Mouse (Mus musculus): ENCODE measurements around the gene Sprr2a2. TPM values are rescaled to one million over a fixed set of nuclear protein-coding genes. Genes with fewer than 3 reads are reported as not detected.
"Not testable (repeated sequence)": the region's sequence is repeated elsewhere in the genome, so short reads cannot be mapped to it uniquely, and the experiment has no call there.

The Sprr2a2 gene
- total and polyA plus RNA-seq, 3 experiments, result 0.04 TPM; not detected in 2

DNA sequence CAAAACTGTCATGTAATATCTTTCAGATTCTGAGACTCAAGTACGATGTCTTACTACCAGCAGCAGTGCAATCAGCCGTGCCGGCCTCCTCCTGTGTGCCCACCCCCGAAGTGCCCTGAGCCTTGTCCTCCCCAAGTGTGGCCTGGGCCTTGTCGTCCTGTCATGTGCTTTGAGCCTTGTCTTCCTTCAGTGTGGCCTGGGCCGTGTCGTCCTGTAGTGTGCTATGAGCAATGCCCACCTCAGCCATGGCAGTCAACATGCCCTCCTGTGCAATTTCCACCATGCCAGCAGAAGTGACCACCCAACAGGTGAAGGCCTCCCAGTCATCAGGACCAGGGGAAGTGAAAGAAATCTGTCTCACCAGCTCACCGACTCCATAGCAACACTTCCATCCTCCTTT lies 38.1 kb downstream of the Sprr2a2 start:
- not testable (repeated sequence) for H3K36me3 ChIP-seq (ENCODE audit: control insufficient read depth in 1 of 2, insufficient read depth in 2 of 2, low read length in 2 of 2); H3K9me3 ChIP-seq (replicated peaks; ENCODE audit: insufficient read depth, low read length); H3K4me1 ChIP-seq (ENCODE audit: control insufficient read depth in 1 of 2, insufficient read depth in 2 of 2, low read length in 2 of 2); H3K79me2 ChIP-seq (ENCODE audit: control insufficient read depth, insufficient read depth, low read length, poor library complexity); H3K27ac ChIP-seq (ENCODE audit: control insufficient read depth, low read depth, low read length); H3K27me3 ChIP-seq (ENCODE audit: control insufficient read depth in 1 of 2, insufficient read depth in 2 of 2, low read length in 2 of 2); H3K4me3 ChIP-seq (ENCODE audit: control insufficient read depth in 1 of 2, insufficient read depth in 1 of 2, low read depth in 2 of 2, low read length in 2 of 2); DNase-seq (ENCODE audit: low read depth, low spot score); H3K9ac ChIP-seq (ENCODE audit: control insufficient read depth, low read depth, low read length, poor library complexity, severe bottlenecking)

GRCm38 (mm10) chr3:92258526-92258925 lies 42.8 kb downstream of the Sprr2a2 start:
- H3K4me3 ChIP-seq (ENCODE audit: control insufficient read depth in 1 of 2, insufficient read depth in 1 of 2, low read depth in 2 of 2, low read length in 2 of 2); H3K4me1 ChIP-seq (ENCODE audit: control insufficient read depth in 1 of 2, insufficient read depth in 2 of 2, low read length in 2 of 2); H3K79me2 ChIP-seq (ENCODE audit: control insufficient read depth, insufficient read depth, low read length, poor library complexity); DNase-seq (ENCODE audit: low read depth, low spot score); H3K9ac ChIP-seq (ENCODE audit: control insufficient read depth, low read depth, low read length, poor library complexity, severe bottlenecking); H3K27ac ChIP-seq (ENCODE audit: control insufficient read depth, low read depth, low read length); H3K36me3 ChIP-seq (ENCODE audit: control insufficient read depth in 1 of 2, insufficient read depth in 2 of 2, low read length in 2 of 2); H3K27me3 ChIP-seq (ENCODE audit: control insufficient read depth in 1 of 2, insufficient read depth in 2 of 2, low read length in 2 of 2); H3K9me3 ChIP-seq (replicated peaks; ENCODE audit: insufficient read depth, low read length): not testable (repeated sequence)

GRCm38 (mm10) chr3:92263462-92263861 lies 47.7 kb downstream of the Sprr2a2 start:
- not testable (repeated sequence) for H3K79me2 ChIP-seq (ENCODE audit: control insufficient read depth, insufficient read depth, low read length, poor library complexity); H3K9me3 ChIP-seq (replicated peaks; ENCODE audit: insufficient read depth, low read length); H3K4me3 ChIP-seq (ENCODE audit: control insufficient read depth in 1 of 2, insufficient read depth in 1 of 2, low read depth in 2 of 2, low read length in 2 of 2); DNase-seq (ENCODE audit: low read depth, low spot score); H3K36me3 ChIP-seq (ENCODE audit: control insufficient read depth in 1 of 2, insufficient read depth in 2 of 2, low read length in 2 of 2); H3K27ac ChIP-seq (ENCODE audit: control insufficient read depth, low read depth, low read length); H3K9ac ChIP-seq (ENCODE audit: control insufficient read depth, low read depth, low read length, poor library complexity, severe bottlenecking); H3K27me3 ChIP-seq (ENCODE audit: control insufficient read depth in 1 of 2, insufficient read depth in 2 of 2, low read length in 2 of 2); H3K4me1 ChIP-seq (ENCODE audit: control insufficient read depth in 1 of 2, insufficient read depth in 2 of 2, low read length in 2 of 2)

- H3K9ac ChIP-seq (ENCODE audit: control insufficient read depth, low read depth, low read length, poor library complexity, severe bottlenecking); H3K4me1 ChIP-seq (ENCODE audit: control insufficient read depth in 1 of 2, insufficient read depth in 2 of 2, low read length in 2 of 2); H3K27ac ChIP-seq (ENCODE audit: control insufficient read depth, low read depth, low read length); H3K4me3 ChIP-seq (ENCODE audit: control insufficient read depth in 1 of 2, insufficient read depth in 1 of 2, low read depth in 2 of 2, low read length in 2 of 2); DNase-seq (ENCODE audit: low read depth, low spot score); H3K36me3 ChIP-seq (ENCODE audit: control insufficient read depth in 1 of 2, insufficient read depth in 2 of 2, low read length in 2 of 2); H3K79me2 ChIP-seq (ENCODE audit: control insufficient read depth, insufficient read depth, low read length, poor library complexity); H3K9me3 ChIP-seq (replicated peaks; ENCODE audit: insufficient read depth, low read length); H3K27me3 ChIP-seq (ENCODE audit: control insufficient read depth in 1 of 2, insufficient read depth in 2 of 2, low read length in 2 of 2): not testable (repeated sequence)
Observed at GRCm38 (mm10) chr3:92271414-92271985, 55.8 kb downstream of the Sprr2a2 start.

DNA sequence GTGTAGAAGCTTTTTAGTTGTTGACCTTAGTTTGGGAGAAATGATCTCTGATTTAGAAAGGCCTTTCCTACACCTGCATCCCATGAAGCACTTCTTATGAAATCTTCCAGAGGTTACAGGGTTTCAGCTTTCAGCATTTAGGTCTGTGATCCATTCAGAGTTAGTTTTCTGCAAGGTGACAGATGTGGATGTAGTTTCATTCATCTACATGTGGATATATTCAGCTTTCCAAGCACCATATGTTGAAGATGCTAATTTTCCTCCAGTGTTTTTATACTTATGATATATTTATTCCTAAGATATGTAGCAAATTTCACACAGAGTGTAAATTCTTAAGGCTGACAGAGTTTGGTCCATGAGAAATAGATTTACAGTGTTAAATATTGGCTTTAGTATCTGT lies 57.8 kb downstream of the Sprr2a2 start:
- H3K36me3 ChIP-seq (ENCODE audit: control insufficient read depth in 1 of 2, insufficient read depth in 2 of 2, low read length in 2 of 2); H3K79me2 ChIP-seq (ENCODE audit: control insufficient read depth, insufficient read depth, low read length, poor library complexity); DNase-seq (ENCODE audit: low read depth, low spot score); H3K27me3 ChIP-seq (ENCODE audit: control insufficient read depth in 1 of 2, insufficient read depth in 2 of 2, low read length in 2 of 2); H3K27ac ChIP-seq (ENCODE audit: control insufficient read depth, low read depth, low read length); H3K4me3 ChIP-seq (ENCODE audit: control insufficient read depth in 1 of 2, insufficient read depth in 1 of 2, low read depth in 2 of 2, low read length in 2 of 2); H3K4me1 ChIP-seq (ENCODE audit: control insufficient read depth in 1 of 2, insufficient read depth in 2 of 2, low read length in 2 of 2); H3K9me3 ChIP-seq (replicated peaks; ENCODE audit: insufficient read depth, low read length); H3K9ac ChIP-seq (ENCODE audit: control insufficient read depth, low read depth, low read length, poor library complexity, severe bottlenecking): not testable (repeated sequence)

DNA sequence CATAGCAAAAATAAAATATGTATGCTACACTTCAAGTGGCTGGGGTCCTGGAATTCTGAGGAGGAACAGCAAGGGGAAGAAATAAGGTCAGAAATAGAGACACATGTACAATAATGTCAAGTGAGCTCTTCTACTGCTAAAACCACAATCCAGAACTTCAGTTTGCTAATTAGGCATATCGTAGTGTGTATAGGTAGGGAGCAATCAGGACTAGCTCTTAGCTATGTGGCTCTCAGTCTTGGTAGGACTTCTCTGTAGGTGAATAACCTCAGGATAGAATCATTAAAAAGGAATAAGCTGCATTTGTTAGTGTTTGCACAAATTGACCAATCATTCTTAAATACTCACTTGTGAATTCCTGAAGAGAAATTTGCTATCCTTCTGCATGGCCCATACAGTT lies 58.3 kb downstream of the Sprr2a2 start:
- not testable (repeated sequence) for H3K9me3 ChIP-seq (replicated peaks; ENCODE audit: insufficient read depth, low read length); H3K27ac ChIP-seq (ENCODE audit: control insufficient read depth, low read depth, low read length); H3K36me3 ChIP-seq (ENCODE audit: control insufficient read depth in 1 of 2, insufficient read depth in 2 of 2, low read length in 2 of 2); H3K9ac ChIP-seq (ENCODE audit: control insufficient read depth, low read depth, low read length, poor library complexity, severe bottlenecking); DNase-seq (ENCODE audit: low read depth, low spot score); H3K4me1 ChIP-seq (ENCODE audit: control insufficient read depth in 1 of 2, insufficient read depth in 2 of 2, low read length in 2 of 2); H3K79me2 ChIP-seq (ENCODE audit: control insufficient read depth, insufficient read depth, low read length, poor library complexity); H3K27me3 ChIP-seq (ENCODE audit: control insufficient read depth in 1 of 2, insufficient read depth in 2 of 2, low read length in 2 of 2); H3K4me3 ChIP-seq (ENCODE audit: control insufficient read depth in 1 of 2, insufficient read depth in 1 of 2, low read depth in 2 of 2, low read length in 2 of 2)

- H3K4me3 ChIP-seq (ENCODE audit: control insufficient read depth in 1 of 2, insufficient read depth in 1 of 2, low read depth in 2 of 2, low read length in 2 of 2); H3K36me3 ChIP-seq (ENCODE audit: control insufficient read depth in 1 of 2, insufficient read depth in 2 of 2, low read length in 2 of 2); H3K9ac ChIP-seq (ENCODE audit: control insufficient read depth, low read depth, low read length, poor library complexity, severe bottlenecking); H3K4me1 ChIP-seq (ENCODE audit: control insufficient read depth in 1 of 2, insufficient read depth in 2 of 2, low read length in 2 of 2); H3K27me3 ChIP-seq (ENCODE audit: control insufficient read depth in 1 of 2, insufficient read depth in 2 of 2, low read length in 2 of 2); H3K27ac ChIP-seq (ENCODE audit: control insufficient read depth, low read depth, low read length); DNase-seq (ENCODE audit: low read depth, low spot score); H3K79me2 ChIP-seq (ENCODE audit: control insufficient read depth, insufficient read depth, low read length, poor library complexity); H3K9me3 ChIP-seq (replicated peaks; ENCODE audit: insufficient read depth, low read length): not testable (repeated sequence)
Observed at GRCm38 (mm10) chr3:92279663-92280062, 63.9 kb downstream of the Sprr2a2 start.
